Mouse (Mus musculus) forelimb bud, embryonic 11.5 days (tissue): ENCODE results near the gene Slc35e4.
A peak's percentile ranks its signal among the peaks of the same experiment; 100 is the strongest.
"Not testable (repeated sequence)": the region's sequence is repeated elsewhere in the genome, so short reads cannot be mapped to it uniquely, and the experiment has no call there.

ENCODE experiments used
- DNase-seq: peaks from one replicate; pipeline ENCODE4 v3.0.0-alpha.2; 2012; ENCODE audit warnings: low read depth, low spot score

Slc35e4 gene

DNA sequence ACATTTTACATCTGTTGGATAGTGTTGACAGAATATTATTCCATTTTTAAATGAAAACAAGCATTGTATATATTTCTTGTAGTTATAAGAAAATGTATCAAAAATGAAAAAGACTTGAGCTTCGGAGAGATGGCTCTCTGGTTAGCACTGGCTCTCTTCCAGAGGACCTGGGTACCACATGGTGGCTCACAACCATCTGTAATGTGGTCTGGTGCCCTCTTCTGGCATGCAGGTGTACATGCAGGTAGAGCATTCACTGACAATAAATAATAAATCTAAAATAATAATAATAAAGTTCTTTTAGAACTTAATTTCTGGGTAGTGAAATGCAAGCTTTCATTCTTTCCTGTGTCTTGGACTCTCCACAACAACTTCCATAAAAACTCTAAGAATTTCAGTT is 4.3 kb upstream of the Slc35e4 start:
- no peak for DNase-seq

DNA sequence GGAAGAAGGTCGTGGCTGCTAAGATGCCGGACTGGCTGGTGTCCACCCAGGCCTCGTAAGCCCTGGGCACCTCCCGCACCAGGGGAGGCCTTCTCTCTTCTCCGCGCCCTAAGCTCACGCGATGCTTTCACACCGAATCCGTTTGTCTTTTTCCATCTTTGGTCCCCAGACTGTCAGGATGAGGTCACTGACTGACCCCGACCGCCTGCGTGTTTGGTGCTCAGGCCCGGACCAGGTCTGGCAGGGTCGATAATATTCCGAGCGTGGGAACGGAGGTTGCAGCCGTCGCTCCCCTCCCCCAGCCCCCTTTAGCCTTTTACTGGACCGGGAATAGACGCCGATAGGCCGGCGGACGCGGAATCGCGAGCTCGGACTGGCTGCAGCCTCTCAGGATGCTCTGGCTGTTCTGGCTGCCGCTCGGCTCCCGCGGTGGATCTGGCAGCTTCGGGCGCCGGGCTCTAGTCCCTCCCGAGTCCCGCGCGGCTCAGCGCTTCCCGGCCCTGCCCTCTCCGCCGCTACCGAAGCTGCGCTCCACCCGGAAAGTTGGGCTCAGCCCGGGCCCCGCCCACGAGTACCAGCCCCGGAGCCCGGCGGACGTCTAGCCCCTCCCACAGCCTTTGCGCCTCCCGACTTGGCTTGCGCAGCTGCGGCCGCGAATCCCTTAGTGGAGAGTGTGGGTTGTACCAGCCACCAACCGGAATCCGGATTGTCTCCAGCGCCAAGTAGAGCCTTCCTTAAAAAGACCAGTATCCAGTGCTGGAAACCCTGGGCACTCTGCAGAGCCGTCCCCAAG is 952 bp downstream of the Slc35e4 start:
- peak; percentile 67 for DNase-seq

DNA sequence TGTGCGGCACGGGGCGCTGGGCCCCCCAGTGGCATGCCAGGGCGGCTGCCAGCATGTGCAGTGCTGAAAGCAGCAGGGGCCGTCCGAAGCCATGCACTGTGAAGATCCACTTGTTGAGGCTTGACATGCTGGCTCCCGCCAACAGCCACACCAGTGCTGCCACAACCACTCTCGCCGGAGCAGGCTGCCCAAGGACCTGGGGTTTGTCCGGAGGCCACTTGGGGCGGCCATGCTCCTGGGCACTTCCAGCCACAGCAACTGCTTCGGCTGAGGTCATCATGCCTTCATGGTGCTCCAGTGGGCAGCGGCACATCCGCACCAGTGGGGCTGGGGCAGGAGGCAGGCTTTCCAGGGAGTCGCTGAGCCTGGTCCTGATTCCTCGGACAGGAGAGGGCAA is 1.6 kb downstream of the Slc35e4 start:
- peak; percentile 3 for DNase-seq

DNA sequence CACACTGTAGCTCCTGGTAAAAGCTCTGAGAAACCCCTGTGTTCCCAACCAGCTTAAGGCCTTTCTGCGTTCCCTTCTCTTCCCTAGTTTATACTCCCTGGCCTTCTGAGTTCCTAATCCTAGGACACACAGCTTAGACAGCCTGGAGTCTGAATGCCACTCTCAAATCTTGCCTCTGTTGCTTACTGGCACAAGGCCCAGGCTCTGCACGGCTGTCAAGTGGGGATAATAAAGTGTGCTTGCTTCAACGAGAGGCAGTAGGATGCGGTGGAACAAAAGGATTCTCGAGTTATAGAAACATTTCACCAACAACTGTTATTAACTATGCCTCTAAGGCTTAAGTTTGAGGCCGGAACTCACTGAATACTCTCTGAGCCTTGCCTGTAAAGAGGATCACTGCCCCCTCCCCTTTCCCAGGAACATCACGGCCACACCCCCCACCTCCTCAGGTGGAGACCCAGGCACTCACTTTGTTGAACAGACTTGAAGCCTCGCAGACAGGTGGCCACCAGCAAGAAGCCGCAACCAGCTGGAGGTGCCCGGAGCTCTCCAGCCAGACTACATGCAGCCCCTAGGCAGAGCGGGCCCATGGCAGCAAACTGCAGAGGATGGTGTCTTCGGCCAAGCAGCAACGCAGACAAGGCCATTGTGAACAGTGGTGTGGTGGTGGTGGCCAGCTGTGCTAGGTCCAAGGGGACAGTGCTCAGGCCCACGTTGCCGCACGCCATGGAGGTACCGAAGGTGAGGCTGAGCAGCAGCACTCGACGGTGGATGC is 2.2 kb downstream of the Slc35e4 start:
- no peak for DNase-seq

DNA sequence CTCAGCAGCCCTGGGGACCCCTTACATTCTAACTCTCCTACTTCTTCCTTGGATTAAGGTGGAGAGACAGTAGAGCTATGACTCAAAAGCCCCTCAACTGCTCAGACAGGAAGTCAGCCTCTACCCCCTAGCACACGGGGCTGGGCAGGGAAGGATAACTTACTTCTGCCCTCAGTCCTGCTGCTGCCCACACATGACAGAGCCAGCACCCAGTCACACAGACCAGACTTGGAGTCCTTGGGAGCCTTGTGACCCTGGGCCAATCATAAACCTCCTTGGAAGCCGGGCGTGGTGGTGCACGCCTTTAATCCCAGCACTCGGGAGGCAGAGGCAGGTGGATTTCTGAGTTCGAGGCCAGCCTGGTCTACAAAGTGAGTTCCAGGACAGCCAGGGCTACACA is 3.0 kb downstream of the Slc35e4 start:
- not testable (repeated sequence) for DNase-seq

- DNase-seq: no peak
Observed at GRCm38 (mm10) chr11:3910513-3911310, 3.8 kb downstream of the Slc35e4 start.

DNA sequence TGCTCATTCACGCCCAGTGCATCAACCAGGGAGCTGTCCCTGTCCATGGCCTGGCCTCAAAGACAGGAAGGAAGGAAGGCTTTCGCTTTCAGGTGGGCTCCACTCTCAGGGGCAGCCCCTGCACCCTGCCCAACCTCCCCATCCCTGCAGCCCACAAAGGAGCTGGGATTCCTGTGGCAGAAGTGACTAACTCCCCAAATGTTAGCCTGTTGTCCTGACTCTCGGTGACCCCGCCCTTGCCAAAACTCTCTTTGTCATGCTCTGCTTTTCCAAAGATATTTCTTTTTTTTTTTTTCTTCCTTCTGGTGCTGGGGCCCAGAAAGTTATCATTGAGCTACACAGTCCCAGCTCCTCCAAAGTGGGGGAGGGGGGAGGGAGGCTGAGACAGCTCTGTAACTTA is 5.2 kb downstream of the Slc35e4 start:
- no peak for DNase-seq

DNA sequence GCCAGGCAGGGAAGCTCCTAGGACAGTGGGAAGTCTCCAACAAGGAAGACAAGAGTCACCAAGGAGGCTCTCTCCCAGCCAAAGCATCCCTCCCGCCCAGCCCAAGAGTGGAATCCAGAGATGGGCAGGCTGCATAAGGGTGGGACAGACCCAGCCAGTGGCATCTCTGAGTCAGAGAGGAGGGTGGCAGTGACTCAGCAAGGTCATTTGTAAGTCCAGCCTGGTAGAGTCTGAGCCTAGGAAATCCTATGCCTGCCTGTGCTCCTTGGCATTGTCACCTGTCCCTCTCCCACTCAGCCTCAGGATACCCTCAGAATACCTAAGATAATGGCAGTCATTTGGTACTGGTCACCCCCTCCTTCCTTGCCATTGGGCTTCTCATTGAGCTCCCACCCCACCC is 9.0 kb downstream of the Slc35e4 start:
- DNase-seq: no peak

DNA sequence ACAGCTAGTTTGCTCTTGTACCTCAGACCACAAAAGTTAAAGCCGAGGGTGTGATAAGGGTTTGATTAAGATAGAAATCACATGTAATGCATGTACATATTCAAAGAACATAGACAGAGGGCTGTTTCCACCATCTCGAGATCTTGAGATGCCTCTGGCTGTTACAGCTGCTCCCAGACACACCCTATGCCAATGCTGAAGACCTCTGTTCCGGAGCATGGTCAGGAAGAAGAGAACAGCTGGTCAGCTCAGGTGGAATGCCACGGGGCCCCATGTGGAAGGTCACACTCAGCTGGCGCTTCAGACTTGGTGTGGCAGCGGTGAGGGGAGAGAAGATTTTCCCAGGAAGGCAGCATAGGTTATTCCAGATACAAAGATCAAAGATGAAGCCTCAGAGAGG is 9.8 kb downstream of the Slc35e4 start:
- DNase-seq: no peak

GRCm38 (mm10) chr11:3903046-3903445 is 11.4 kb downstream of the Slc35e4 start:
- DNase-seq: no peak

DNA sequence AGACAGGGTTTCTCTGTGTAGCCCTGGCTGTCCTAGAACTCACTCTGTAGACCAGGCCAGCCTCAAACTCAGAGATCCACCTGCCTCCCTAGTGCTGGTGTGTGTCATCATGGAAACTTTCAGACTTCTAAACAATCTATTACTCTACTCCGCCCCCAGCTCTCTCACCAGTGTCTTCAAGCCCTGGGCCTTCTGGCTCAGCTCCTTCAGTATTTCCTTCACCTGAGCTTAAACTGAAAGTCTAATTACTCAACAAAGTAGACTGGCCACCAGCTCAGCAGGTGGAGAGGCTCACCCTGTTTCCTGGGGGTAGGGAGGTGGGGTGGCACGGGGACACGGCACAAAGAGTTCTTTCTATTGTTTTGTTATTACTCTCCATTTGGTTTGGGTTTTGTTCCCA is 11.9 kb downstream of the Slc35e4 start:
- no peak for DNase-seq

DNA sequence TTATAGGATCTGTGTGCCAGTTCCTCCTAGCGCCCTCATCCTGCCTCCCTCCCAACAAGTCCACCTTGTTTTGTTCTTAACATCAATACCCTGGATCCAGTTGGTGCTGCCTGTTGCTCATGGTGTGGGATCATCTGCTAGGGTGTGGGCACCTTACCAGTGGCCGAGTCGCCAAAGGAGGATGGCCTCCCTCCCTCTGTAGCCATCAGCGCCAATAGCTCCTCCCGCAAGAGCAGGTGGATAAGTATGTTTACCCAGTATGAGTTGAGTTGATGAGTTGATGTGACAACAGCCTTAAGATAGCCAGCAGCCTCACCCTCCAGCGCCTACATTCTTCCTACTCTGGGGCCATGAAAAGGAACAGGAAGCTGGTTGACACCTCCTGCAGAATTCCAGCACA is 14.2 kb downstream of the Slc35e4 start:
- no peak for DNase-seq

- DNase-seq: no peak
Observed at GRCm38 (mm10) chr11:3895933-3896332, 18.5 kb downstream of the Slc35e4 start.

- DNase-seq: peak; percentile 55
Observed at GRCm38 (mm10) chr11:3895458-3895857, 19.0 kb downstream of the Slc35e4 start.

DNA sequence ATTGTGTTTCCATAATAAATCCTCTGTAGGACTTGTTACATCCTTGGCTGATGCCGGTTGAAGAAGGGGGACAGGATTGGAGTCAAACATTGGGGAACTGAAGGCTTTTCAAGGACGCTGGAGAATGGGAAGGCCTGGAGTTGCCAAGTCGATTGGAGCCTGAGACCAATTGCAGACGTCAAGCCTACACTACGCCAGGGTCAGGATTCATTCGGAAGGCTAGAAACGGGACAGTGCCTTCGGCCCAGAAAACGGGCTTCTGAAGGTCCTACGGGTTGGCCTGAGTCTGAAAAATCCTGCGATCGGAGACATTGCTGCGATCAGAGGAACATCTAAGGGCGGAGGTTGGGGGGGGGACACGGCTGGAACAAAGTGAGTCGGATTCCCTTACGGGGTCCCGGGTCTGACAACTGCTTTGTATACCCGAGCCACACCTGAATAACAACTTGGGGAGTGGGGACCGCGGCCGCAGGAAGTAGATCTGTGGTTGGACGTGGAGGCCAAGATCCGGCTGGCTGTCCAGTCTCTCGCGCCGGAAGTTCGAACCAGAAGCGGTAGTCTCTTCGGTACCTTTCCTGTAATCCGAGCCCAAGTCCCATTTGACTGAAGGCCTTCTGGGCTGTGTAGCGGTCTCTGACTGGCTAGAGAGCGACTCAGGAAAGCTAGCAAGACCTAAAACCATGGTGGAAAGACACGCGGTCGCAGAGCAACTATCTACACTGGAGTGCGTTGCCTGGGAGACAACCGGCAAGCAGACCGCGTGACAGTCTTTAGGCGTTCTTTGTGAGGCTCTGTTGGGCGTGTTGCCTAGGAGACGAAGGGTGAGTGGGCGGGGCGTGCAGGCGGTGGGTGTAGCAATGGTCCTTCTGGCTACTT is 19.8 kb downstream of the Slc35e4 start, which contains the start of the genes 4921536K21Rik and Dusp18:
Gene 4921536K21Rik, minus strand, starts transcription at position 693 of the 876 bp plus-strand sequence.
Gene Dusp18, plus strand, starts transcription at position 835 of the 876 bp plus-strand sequence.
- peak; percentile 94 for DNase-seq

- DNase-seq: no peak
Observed at GRCm38 (mm10) chr11:3893970-3894369, 20.5 kb downstream of the Slc35e4 start.

DNA sequence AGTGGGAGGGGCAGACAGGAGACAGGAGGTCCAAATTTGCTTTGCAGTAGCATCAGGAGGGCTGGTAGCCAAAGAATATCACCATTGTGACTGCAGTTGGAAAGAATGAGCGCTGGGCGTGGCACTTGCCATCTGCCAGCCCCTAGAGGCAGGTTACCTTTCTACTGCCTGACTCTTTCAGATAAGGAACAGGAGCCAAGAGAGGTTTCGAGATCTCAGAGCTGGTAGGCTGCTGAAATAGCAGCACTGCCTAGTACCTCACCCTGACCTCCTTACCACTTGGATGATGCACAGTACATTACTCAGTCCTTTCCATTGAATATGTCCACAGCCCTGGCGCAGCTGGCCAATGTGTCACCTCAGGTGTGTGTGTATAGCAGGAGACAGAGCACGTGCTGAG is 27.1 kb downstream of the Slc35e4 start:
- no peak for DNase-seq

- DNase-seq: no peak
Observed at GRCm38 (mm10) chr11:3883711-3884110, 30.8 kb downstream of the Slc35e4 start.

GRCm38 (mm10) chr11:3879836-3880235 is 34.6 kb downstream of the Slc35e4 start:
- peak; percentile 80 for DNase-seq

- no peak for DNase-seq
Observed at GRCm38 (mm10) chr11:3878660-3879059, 35.8 kb downstream of the Slc35e4 start.

GRCm38 (mm10) chr11:3876419-3876818 is 38.0 kb downstream of the Slc35e4 start:
- no peak for DNase-seq
